Mouse (Mus musculus) hindbrain, embryonic 16.5 days (tissue): ENCODE data around the gene Fbf1. TPM values are rescaled to one million over a fixed set of nuclear protein-coding genes. Genes with fewer than 3 reads are reported as not detected.

Experiments used
- ATAC-seq: fragments of 200-750 bp; cut with Nextera tagmentation; 2 replicates; pipeline ENCODE4 v1.8.0; 2017; ENCODE audit warnings: moderate TSS enrichment, moderate library complexity
- H3K27ac ChIP-seq: fragments of 300-500 bp; sonication (generic); 2 replicates; pipeline ENCODE4 v1.5.1; 2014; ENCODE audit warnings: low read depth, mild to moderate bottlenecking, control low read depth, low read length, moderate library complexity
- H3K27me3 ChIP-seq: fragments of 300-500 bp; sonication (generic); replicated peaks from 2 replicates; pipeline ENCODE4 v1.6.1; 2014; ENCODE audit warnings: low read length; ENCODE audit not compliant: control insufficient read depth, insufficient read depth
- H3K36me3 ChIP-seq: fragments of 300-500 bp; sonication (generic); 2 replicates; pipeline ENCODE4 v1.6.1; 2014; ENCODE audit warnings: mild to moderate bottlenecking, low read length, moderate library complexity, mixed read lengths; ENCODE audit not compliant: control insufficient read depth, insufficient read depth
- H3K4me1 ChIP-seq: fragments of 300-500 bp; sonication (generic); 2 replicates; pipeline ENCODE4 v1.6.1; 2014; ENCODE audit warnings: low read depth, low read length; ENCODE audit not compliant: control insufficient read depth, insufficient read depth
- H3K4me2 ChIP-seq: fragments of 300-500 bp; sonication (generic); 2 replicates; pipeline ENCODE4 v1.6.1; 2014; ENCODE audit warnings: mild to moderate bottlenecking, low read length, control low read depth, moderate library complexity
- H3K4me3 ChIP-seq: fragments of 300-500 bp; sonication (generic); 2 replicates; pipeline ENCODE4 v1.5.1; 2014; ENCODE audit warnings: mild to moderate bottlenecking, low read length, control low read depth, moderate library complexity
- H3K9ac ChIP-seq: fragments of 300-500 bp; sonication (generic); 2 replicates; pipeline ENCODE4 v1.6.1; 2014; ENCODE audit warnings: low read depth, mild to moderate bottlenecking, control low read depth, low read length, moderate library complexity
- H3K9me3 ChIP-seq: fragments of 300-500 bp; sonication (generic); 2 replicates; pipeline ENCODE4 v1.6.1; 2014; ENCODE audit warnings: mild to moderate bottlenecking, low read length, moderate library complexity; ENCODE audit not compliant: control insufficient read depth
- WGBS: fragments of 180-500 bp; shearing (Covaris S2); extraction: QIAGEN DNeasy Blood & Tissue Kit; methylation state at CpG from one replicate; pipeline ENCODE4 v1.1.7; 2014; 5-methylcytosine and 5-hydroxymethylcytosine counted together
- polyA plus RNA-seq: library from polyadenylated mRNA; unstranded; fragments of >200 nt; fragmentation: Nextera tagmentation; extraction: Ambion mirVana; gene quantifications from 2 replicates; pipeline ENCODE4 v1.2.1, GENCODE M21; 2015

Gene Fbf1
- 49.5 and 55.5 TPM in 2 replicates for polyA plus RNA-seq

GRCm38 (mm10) chr11:116167884-116168439, at the start of gene Fbf1:
TSS of gene Fbf1 (minus strand) at chr11:116168166.
- H3K9me3 ChIP-seq: no peaks in the 10 kb centered on the region
- peak within 1 kb of the TSS; percentile 92 for H3K9ac ChIP-seq
- WGBS: 0% methylated on average over 40 of the region's 40 CpGs
- peak within 1 kb of the TSS; percentile 91 for H3K4me2 ChIP-seq
- ATAC-seq: peak; percentile 99
- H3K27ac ChIP-seq: peak within 1 kb of the TSS; percentile 93
- H3K27me3 ChIP-seq: no peaks in the 10 kb centered on the region
- H3K36me3 ChIP-seq: peaks cover 4% of the 10 kb centered on the region
- H3K4me3 ChIP-seq: peak within 1 kb of the TSS; percentile 80
- peaks cover 17% of the 10 kb centered on the region for H3K4me1 ChIP-seq

GRCm38 (mm10) chr11:116216549-116216948, 48.6 kb upstream of the Fbf1 start:
- no peak for ATAC-seq
- Histone ChIP-seq H3K27ac (no peak overlapping the region), H3K9me3 (0 out of 2 replicates have a peak, but pooled peaks cover 2% of the 10 kb centered on the region), H3K9ac (no peak overlapping the region), H3K4me3 (no peak overlapping the region), H3K4me1 (peaks cover 14% of the 10 kb centered on the region), H3K36me3 (no peaks in the 10 kb centered on the region), H3K4me2 (no peak overlapping the region), H3K27me3 (peaks cover 9% of the 10 kb centered on the region)
- 88% methylated on average over 11 of the region's 11 CpGs for WGBS

- no peak for ATAC-seq
- no peak overlapping the region for H3K4me2 ChIP-seq
- no peaks in the 10 kb centered on the region for H3K36me3 ChIP-seq
- WGBS: 93% methylated on average over 6 of the region's 6 CpGs
- no peaks in the 10 kb centered on the region for H3K9me3 ChIP-seq
- H3K27ac ChIP-seq: no peak overlapping the region
- H3K27me3 ChIP-seq: peaks cover 4% of the 10 kb centered on the region
- peaks cover 14% of the 10 kb centered on the region for H3K4me1 ChIP-seq
- H3K4me3 ChIP-seq: no peak overlapping the region
- no peak overlapping the region for H3K9ac ChIP-seq
Measured at GRCm38 (mm10) chr11:116215991-116216390, 48.0 kb upstream of the Fbf1 start.

- H3K27me3 ChIP-seq: no peaks in the 10 kb centered on the region
- H3K4me1 ChIP-seq: peaks cover 14% of the 10 kb centered on the region
- no peak overlapping the region for H3K4me3 ChIP-seq
- H3K9ac ChIP-seq: no peak overlapping the region
- 76% methylated on average over 7 of the region's 7 CpGs for WGBS
- no peak overlapping the region for H3K27ac ChIP-seq
- no peaks in the 10 kb centered on the region for H3K9me3 ChIP-seq
- no peaks in the 10 kb centered on the region for H3K36me3 ChIP-seq
- ATAC-seq: no peak
- H3K4me2 ChIP-seq: no peak overlapping the region
Measured at GRCm38 (mm10) chr11:116215181-116215580, 47.2 kb upstream of the Fbf1 start.

GRCm38 (mm10) chr11:116213877-116214510, 46.0 kb upstream of the Fbf1 start:
- 92% methylated on average over 13 of the region's 13 CpGs for WGBS

GRCm38 (mm10) chr11:116212847-116213246, 44.9 kb upstream of the Fbf1 start:
- no peak overlapping the region for H3K4me2 ChIP-seq
- H3K27me3 ChIP-seq: no peaks in the 10 kb centered on the region
- H3K9ac ChIP-seq: no peak overlapping the region
- H3K9me3 ChIP-seq: no peaks in the 10 kb centered on the region
- no peaks in the 10 kb centered on the region for H3K36me3 ChIP-seq
- WGBS: 94% methylated on average over 6 of the region's 6 CpGs
- ATAC-seq: no peak
- H3K4me3 ChIP-seq: no peak overlapping the region
- no peak overlapping the region for H3K27ac ChIP-seq
- no peaks in the 10 kb centered on the region for H3K4me1 ChIP-seq

More at GRCm38 (mm10) chr11:116213877-116214510, 46.0 kb upstream of the Fbf1 start:
- no peaks in the 10 kb centered on the region for H3K36me3 ChIP-seq
- no peak overlapping the region for H3K4me3 ChIP-seq
- H3K4me2 ChIP-seq: no peak overlapping the region
- peaks cover 7% of the 10 kb centered on the region for H3K4me1 ChIP-seq
- H3K27ac ChIP-seq: no peak overlapping the region
- ATAC-seq: no peak
- no peak overlapping the region for H3K9ac ChIP-seq
- H3K27me3 ChIP-seq: no peaks in the 10 kb centered on the region
- H3K9me3 ChIP-seq: no peaks in the 10 kb centered on the region

- H3K9ac ChIP-seq: no peak overlapping the region
- H3K4me1 ChIP-seq: no peaks in the 10 kb centered on the region
- no peak for ATAC-seq
- no peaks in the 10 kb centered on the region for H3K9me3 ChIP-seq
- no peak overlapping the region for H3K27ac ChIP-seq
- H3K36me3 ChIP-seq: peaks cover 7% of the 10 kb centered on the region; the same call in 1 of the 2 replicates
- H3K4me2 ChIP-seq: no peak overlapping the region
- no peak overlapping the region for H3K4me3 ChIP-seq
- no peaks in the 10 kb centered on the region for H3K27me3 ChIP-seq
- WGBS: 72% methylated on average over 5 of the region's 5 CpGs
Measured at GRCm38 (mm10) chr11:116210696-116211095, 42.7 kb upstream of the Fbf1 start.

- Histone ChIP-seq H3K4me2 (no peak overlapping the region), H3K9me3 (no peaks in the 10 kb centered on the region), H3K4me1 (no peaks in the 10 kb centered on the region), H3K36me3 (peaks cover 11% of the 10 kb centered on the region; the same call in 1 of the 2 replicates), H3K9ac (no peak overlapping the region), H3K4me3 (no peak overlapping the region), H3K27ac (no peak overlapping the region), H3K27me3 (no peaks in the 10 kb centered on the region)
- ATAC-seq: no peak
- 81% methylated on average over 8 of the region's 8 CpGs for WGBS
Measured at GRCm38 (mm10) chr11:116209257-116209656, 41.3 kb upstream of the Fbf1 start.

GRCm38 (mm10) chr11:116208660-116209059, 40.7 kb upstream of the Fbf1 start:
- WGBS: 87% methylated on average over 3 of the region's 3 CpGs
- no peak overlapping the region for H3K4me2 ChIP-seq
- H3K36me3 ChIP-seq: peaks cover 11% of the 10 kb centered on the region; the same call in 1 of the 2 replicates
- H3K27ac ChIP-seq: no peak overlapping the region
- no peaks in the 10 kb centered on the region for H3K9me3 ChIP-seq
- H3K4me1 ChIP-seq: no peaks in the 10 kb centered on the region
- no peak for ATAC-seq
- no peak overlapping the region for H3K9ac ChIP-seq
- H3K4me3 ChIP-seq: no peak overlapping the region
- no peaks in the 10 kb centered on the region for H3K27me3 ChIP-seq
